Mouse (Mus musculus): Measurements from ENCODE around the gene Kif17. TPM values are rescaled to one million over a fixed set of nuclear protein-coding genes. Genes with fewer than 3 reads are reported as not detected.
A peak's percentile ranks its signal among the peaks of the same experiment; 100 is the strongest.

Kif17 gene
- polyA plus RNA-seq, 1 experiment = 0.48 TPM

GRCm38 (mm10) chr4:138313795-138314194 is 63.6 kb downstream of the Kif17 start:
- WGBS = 93% methylated on average over 4 of the region's 4 CpGs
- Histone ChIP-seq H3K4me1 (ENCODE audit: control insufficient read depth, insufficient read depth, low read length) (no peaks in the 10 kb centered on the region), H3K27ac (ENCODE audit: insufficient read depth, low read depth, low read length) (no peak overlapping the region), H3K4me3 (ENCODE audit: insufficient read depth, low read depth, low read length) (no peak overlapping the region), H3K36me3 (ENCODE audit: control insufficient read depth, insufficient read depth, low read length) (no peaks in the 10 kb centered on the region; the same call in 1 of the 2 replicates), H3K27me3 (replicated peaks; ENCODE audit: control insufficient read depth, insufficient read depth, low read length) (no peaks in the 10 kb centered on the region)
- DNase-seq = no peak
- TF ChIP-seq POLR2A (IDR thresholded peaks at IDR 0.05; ENCODE audit: low read depth, low read length) (no peak), CTCF (conservative IDR thresholded peaks at IDR 0.05; ENCODE audit: insufficient read depth, insufficient read length, low read depth, low read length) (no peak)

DNA sequence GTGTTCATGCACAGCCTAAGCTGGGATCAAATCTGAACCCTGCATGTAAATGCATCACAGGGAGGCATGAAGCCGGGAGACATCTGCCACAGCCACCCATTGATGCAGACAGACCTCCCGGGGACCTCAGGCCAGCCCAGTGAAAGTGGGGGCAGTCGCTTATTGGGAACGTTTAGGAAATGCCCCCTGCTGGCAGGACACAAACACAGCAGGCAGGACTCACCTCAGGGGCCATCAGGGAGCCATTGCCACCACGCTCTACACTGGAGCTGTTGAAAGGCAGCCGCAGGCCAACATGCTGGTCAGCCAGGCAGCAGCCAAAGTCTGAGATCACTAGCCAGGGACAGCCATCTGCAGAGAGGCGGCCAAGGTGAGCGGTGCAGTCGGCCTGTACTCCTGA is 65.5 kb downstream of the Kif17 start:
- no peak overlapping the region for H3K27ac ChIP-seq (ENCODE audit: insufficient read depth, low read depth, low read length)
- DNase-seq = no peak
- H3K36me3 ChIP-seq (ENCODE audit: control insufficient read depth, insufficient read depth, low read length) = no peaks in the 10 kb centered on the region; the same call in 1 of the 2 replicates
- TF ChIP-seq CTCF (conservative IDR thresholded peaks at IDR 0.05; ENCODE audit: insufficient read depth, insufficient read length, low read depth, low read length) (peak; percentile 49), POLR2A (IDR thresholded peaks at IDR 0.05; ENCODE audit: low read depth, low read length) (no peak)
- 70% methylated on average over 9 of the region's 9 CpGs for WGBS
- no peaks in the 10 kb centered on the region for H3K4me1 ChIP-seq (ENCODE audit: control insufficient read depth, insufficient read depth, low read length)
- H3K27me3 ChIP-seq (replicated peaks; ENCODE audit: control insufficient read depth, insufficient read depth, low read length) = no peaks in the 10 kb centered on the region
- no peak overlapping the region for H3K4me3 ChIP-seq (ENCODE audit: insufficient read depth, low read depth, low read length)

DNA sequence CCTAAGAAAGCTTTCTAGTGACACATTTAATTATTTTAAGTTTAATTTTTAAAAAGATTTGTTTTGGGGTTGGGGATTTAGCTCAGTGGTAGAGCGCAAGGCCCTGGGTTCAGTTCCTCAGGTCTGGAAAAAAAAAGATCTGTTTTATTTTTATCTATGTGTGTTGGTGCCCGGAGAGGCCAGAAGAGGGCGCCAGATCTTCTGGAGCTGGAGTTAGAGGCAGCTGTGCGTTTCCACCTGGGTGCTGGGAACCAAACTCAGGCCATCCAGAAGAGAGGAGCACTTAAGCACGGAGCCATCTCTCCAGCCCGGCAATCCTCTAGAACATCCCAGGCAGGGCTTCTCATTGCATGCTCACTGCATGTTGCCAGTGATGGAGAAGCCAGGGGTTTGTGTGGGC is 66.1 kb downstream of the Kif17 start:
- TF ChIP-seq CTCF (conservative IDR thresholded peaks at IDR 0.05; ENCODE audit: insufficient read depth, insufficient read length, low read depth, low read length) (peak; percentile 22), POLR2A (IDR thresholded peaks at IDR 0.05; ENCODE audit: low read depth, low read length) (no peak)

GRCm38 (mm10) chr4:138318509-138319266 is 68.5 kb downstream of the Kif17 start:
- Histone ChIP-seq H3K27ac (ENCODE audit: insufficient read depth, low read depth, low read length) (no peak overlapping the region), H3K27me3 (replicated peaks; ENCODE audit: control insufficient read depth, insufficient read depth, low read length) (no peaks in the 10 kb centered on the region), H3K4me3 (ENCODE audit: insufficient read depth, low read depth, low read length) (no peak overlapping the region), H3K36me3 (ENCODE audit: control insufficient read depth, insufficient read depth, low read length) (no peaks in the 10 kb centered on the region; the same call in 1 of the 2 replicates), H3K4me1 (ENCODE audit: control insufficient read depth, insufficient read depth, low read length) (peaks cover 3% of the 10 kb centered on the region; the same call in 1 of the 2 replicates)
- WGBS = 62% methylated on average over 6 of the region's 6 CpGs
- TF ChIP-seq POLR2A (IDR thresholded peaks at IDR 0.05; ENCODE audit: low read depth, low read length) (no peak), CTCF (conservative IDR thresholded peaks at IDR 0.05; ENCODE audit: insufficient read depth, insufficient read length, low read depth, low read length) (peak; percentile 74)
- peak; percentile 52 for DNase-seq

More for the DNA sequence above, 66.1 kb downstream of the Kif17 start:
- DNase-seq = no peak
- H3K4me3 ChIP-seq (ENCODE audit: insufficient read depth, low read depth, low read length) = no peak overlapping the region
- H3K27ac ChIP-seq (ENCODE audit: insufficient read depth, low read depth, low read length) = no peak overlapping the region
- no peaks in the 10 kb centered on the region for H3K4me1 ChIP-seq (ENCODE audit: control insufficient read depth, insufficient read depth, low read length)
- H3K36me3 ChIP-seq (ENCODE audit: control insufficient read depth, insufficient read depth, low read length) = no peaks in the 10 kb centered on the region; the same call in 1 of the 2 replicates
- no peaks in the 10 kb centered on the region for H3K27me3 ChIP-seq (replicated peaks; ENCODE audit: control insufficient read depth, insufficient read depth, low read length)
- 96% methylated on average over 6 of the region's 6 CpGs for WGBS

GRCm38 (mm10) chr4:138319508-138319907 is 69.3 kb downstream of the Kif17 start:
- peak; percentile 91 for DNase-seq
- H3K27me3 ChIP-seq (replicated peaks; ENCODE audit: control insufficient read depth, insufficient read depth, low read length) = no peaks in the 10 kb centered on the region
- peaks cover 3% of the 10 kb centered on the region; the same call in 1 of the 2 replicates for H3K4me1 ChIP-seq (ENCODE audit: control insufficient read depth, insufficient read depth, low read length)
- H3K36me3 ChIP-seq (ENCODE audit: control insufficient read depth, insufficient read depth, low read length) = no peaks in the 10 kb centered on the region; the same call in 1 of the 2 replicates
- 28% methylated on average over 10 of the region's 10 CpGs for WGBS
- H3K27ac ChIP-seq (ENCODE audit: insufficient read depth, low read depth, low read length) = no peak overlapping the region
- TF ChIP-seq POLR2A (IDR thresholded peaks at IDR 0.05; ENCODE audit: low read depth, low read length) (no peak), CTCF (conservative IDR thresholded peaks at IDR 0.05; ENCODE audit: insufficient read depth, insufficient read length, low read depth, low read length) (peak; percentile 100)
- no peak overlapping the region for H3K4me3 ChIP-seq (ENCODE audit: insufficient read depth, low read depth, low read length)

- TF ChIP-seq POLR2A (IDR thresholded peaks at IDR 0.05; ENCODE audit: low read depth, low read length) (no peak), CTCF (conservative IDR thresholded peaks at IDR 0.05; ENCODE audit: insufficient read depth, insufficient read length, low read depth, low read length) (no peak)
- H3K4me3 ChIP-seq (ENCODE audit: insufficient read depth, low read depth, low read length) = no peak overlapping the region
- H3K4me1 ChIP-seq (ENCODE audit: control insufficient read depth, insufficient read depth, low read length) = peaks cover 3% of the 10 kb centered on the region; the same call in 1 of the 2 replicates
- no peaks in the 10 kb centered on the region for H3K36me3 ChIP-seq (ENCODE audit: control insufficient read depth, insufficient read depth, low read length)
- no peak overlapping the region for H3K27ac ChIP-seq (ENCODE audit: insufficient read depth, low read depth, low read length)
- H3K27me3 ChIP-seq (replicated peaks; ENCODE audit: control insufficient read depth, insufficient read depth, low read length) = no peaks in the 10 kb centered on the region
- no peak for DNase-seq
- 84% methylated on average over 11 of the region's 11 CpGs for WGBS
These were observed 70.5 kb downstream of the Kif17 start for GRCm38 (mm10) chr4:138320711-138321110.

GRCm38 (mm10) chr4:138321488-138321887 is 71.3 kb downstream of the Kif17 start:
- no peak overlapping the region for H3K4me3 ChIP-seq (ENCODE audit: insufficient read depth, low read depth, low read length)
- DNase-seq = no peak
- no peak for TF ChIP-seq CTCF (conservative IDR thresholded peaks at IDR 0.05; ENCODE audit: insufficient read depth, insufficient read length, low read depth, low read length)
- no peak for TF ChIP-seq POLR2A (IDR thresholded peaks at IDR 0.05; ENCODE audit: low read depth, low read length)
- peaks cover 5% of the 10 kb centered on the region; the same call in 1 of the 2 replicates for H3K4me1 ChIP-seq (ENCODE audit: control insufficient read depth, insufficient read depth, low read length)
- no peaks in the 10 kb centered on the region for H3K36me3 ChIP-seq (ENCODE audit: control insufficient read depth, insufficient read depth, low read length)
- WGBS = 70% methylated on average over 7 of the region's 7 CpGs
- no peak overlapping the region for H3K27ac ChIP-seq (ENCODE audit: insufficient read depth, low read depth, low read length)
- H3K27me3 ChIP-seq (replicated peaks; ENCODE audit: control insufficient read depth, insufficient read depth, low read length) = no peaks in the 10 kb centered on the region
